Mouse (Mus musculus): ENCODE measurements around the gene Mis12.

Mis12 gene

GRCm38 (mm10) chr11:71018416-71019200 is 803 bp upstream of the Mis12 start:
- no peak for DNase-seq

- DNase-seq, result no peak
Measured at GRCm38 (mm10) chr11:71028280-71028679, 8.9 kb downstream of the Mis12 start.

- no peak for DNase-seq
Measured at GRCm38 (mm10) chr11:71029403-71030118, 10.2 kb downstream of the Mis12 start.

- DNase-seq, result no peak
Measured at GRCm38 (mm10) chr11:71032070-71032469, 12.7 kb downstream of the Mis12 start.

GRCm38 (mm10) chr11:71032491-71033162 is 13.2 kb downstream of the Mis12 start:
- peak; percentile 22 for DNase-seq

- peak; percentile 60 for DNase-seq
Measured at GRCm38 (mm10) chr11:71033163-71033761, 13.9 kb downstream of the Mis12 start, which contains the start of gene 6330403K07Rik. TSS of gene 6330403K07Rik (minus strand) at chr11:71033513.

GRCm38 (mm10) chr11:71039526-71040298 is 20.3 kb downstream of the Mis12 start:
- DNase-seq, result no peak

- DNase-seq, result no peak
Measured at GRCm38 (mm10) chr11:71052554-71052953, 33.1 kb downstream of the Mis12 start.

- no peak for DNase-seq
Measured at GRCm38 (mm10) chr11:71076342-71076741, 56.9 kb downstream of the Mis12 start.
